Mouse (Mus musculus) liver, embryonic 14.5 days (tissue): Measurements from ENCODE around the gene Ccdc71l. TPM values are rescaled to one million over a fixed set of nuclear protein-coding genes. Genes with fewer than 3 reads are reported as not detected.

ENCODE experiments used
- ATAC-seq: fragments of 200-750 bp; cut with Nextera tagmentation; 2 replicates; pipeline ENCODE4 v1.8.0; 2017; ENCODE audit warnings: moderate number of reproducible peaks, mild to moderate bottlenecking, moderate library complexity; ENCODE audit not compliant: insufficient read depth
- DNase-seq, 3 experiments: peaks; one replicate each; pipeline ENCODE4 v3.0.0-alpha.2; 2012 to 2013; ENCODE audit warnings: low read depth in 3 of 3, low spot score in 3 of 3
- H3K27ac ChIP-seq: fragments of 300-500 bp; sonication (generic); 2 replicates; pipeline ENCODE4 v1.5.1; 2014; ENCODE audit warnings: moderate library complexity, mild to moderate bottlenecking, control low read depth, inconsistent platforms
- H3K27me3 ChIP-seq: fragments of 300-500 bp; sonication (generic); 2 replicates; pipeline ENCODE4 v1.6.1; 2014; ENCODE audit warnings: mild to moderate bottlenecking, low read length, moderate library complexity; ENCODE audit not compliant: control insufficient read depth, insufficient read depth
- H3K36me3 ChIP-seq: fragments of 300-500 bp; sonication (generic); replicated peaks from 2 replicates; pipeline ENCODE4 v1.6.1; 2014; ENCODE audit warnings: low read depth; ENCODE audit not compliant: control insufficient read depth, insufficient read depth
- H3K4me1 ChIP-seq, 2 experiments: fragments of 200-500 bp in 1 of 2; fragments of 300-500 bp in 1 of 2; sonication (generic) in 1 of 2; replicated peaks; 2 replicates each; pipeline ENCODE4 v1.6.1; 2012 to 2014; ENCODE audit warnings: antibody characterized with exemption in 1 of 2, inconsistent platforms in 1 of 2, low read length in 1 of 2; ENCODE audit not compliant: control insufficient read depth in 2 of 2, insufficient read depth in 2 of 2
- H3K4me2 ChIP-seq: fragments of 300-500 bp; sonication (generic); 2 replicates; pipeline ENCODE4 v1.6.1; 2014; ENCODE audit warnings: low read depth, mild to moderate bottlenecking, control low read depth, moderate library complexity
- H3K4me3 ChIP-seq, 2 experiments: fragments of 200-500 bp in 1 of 2; fragments of 300-500 bp in 1 of 2; sonication (generic) in 1 of 2; 2 replicates each; pipeline ENCODE4 v1.5.1; 2012 to 2014; ENCODE audit warnings: low read depth in 2 of 2, low read length in 2 of 2, mild to moderate bottlenecking in 2 of 2, control low read depth in 1 of 2, inconsistent platforms in 1 of 2, moderate library complexity in 1 of 2; ENCODE audit not compliant: insufficient read depth in 1 of 2
- H3K9ac ChIP-seq: fragments of 300-500 bp; sonication (generic); replicated peaks from 2 replicates; pipeline ENCODE4 v1.6.1; 2014; ENCODE audit warnings: mild to moderate bottlenecking, control low read depth, moderate library complexity
- H3K9me3 ChIP-seq: fragments of 300-500 bp; sonication (generic); 2 replicates; pipeline ENCODE4 v1.6.1; 2016; ENCODE audit warnings: low read length, mixed read lengths; ENCODE audit not compliant: control insufficient read depth
- CTCF ChIP-seq: IDR thresholded peaks from 2 replicates; pipeline ENCODE4 v1.5.1; 2016; ENCODE audit warnings: antibody characterized with exemption, low read depth, control low read depth
- EP300 ChIP-seq: IDR thresholded peaks from 2 replicates; pipeline ENCODE4 v1.6.1; 2016; ENCODE audit warnings: antibody characterized with exemption, low read depth
- WGBS: fragments of 180-500 bp; shearing (Covaris S2); extraction: QIAGEN DNeasy Blood & Tissue Kit; methylation state at CpG from one replicate; pipeline ENCODE4 v1.1.7; 2014; ENCODE audit not compliant: insufficient replicate concordance; 5-methylcytosine and 5-hydroxymethylcytosine counted together
- polyA plus RNA-seq, 2 experiments: library from polyadenylated mRNA; depleted of rRNA in 1 of 2; stranded (reverse) in 1 of 2; unstranded in 1 of 2; fragments of >200 nt; fragmentation: Nextera tagmentation in 1 of 2; extraction: Ambion mirVana in 1 of 2; gene quantifications; 2 replicates each; pipeline versions ENCODE4 v1.2.1 to v1.2.3; 2012 to 2014

Ccdc71l gene
- polyA plus RNA-seq, 2 experiments = 6.6 to 11.4 TPM

- DNase-seq (peak; percentile 59 to 70 (median 69)), ATAC-seq (peak; percentile 88)
- Histone ChIP-seq H3K9ac (no peak overlapping the region), H3K36me3 (no peaks in the 10 kb centered on the region), H3K27ac (peak overlapping the region; percentile 32; the same call in 1 of the 2 replicates), H3K9me3 (no peaks in the 10 kb centered on the region), H3K4me1 (peaks cover 13 to 17% of the 10 kb centered on the region in 2 experiments), H3K4me2 (peak overlapping the region; percentile 13), H3K27me3 (no peaks in the 10 kb centered on the region), H3K4me3 (no peak overlapping the region)
- 9% methylated on average over 1 of the region's 1 CpGs for WGBS
- TF ChIP-seq CTCF (no peak), EP300 (peak; percentile 92)
These were observed 26.6 kb upstream of the Ccdc71l start for GRCm38 (mm10) chr12:32351874-32352273.

- TF ChIP-seq CTCF (peak; percentile 78), EP300 (no peak)
- Histone ChIP-seq H3K36me3 (peaks cover 7% of the 10 kb centered on the region), H3K9ac (peak overlapping the region; percentile 95), H3K4me3 (peak overlapping the region; percentile 60 to 64), H3K4me2 (peak overlapping the region; percentile 70), H3K4me1 (peaks cover 10 to 11% of the 10 kb centered on the region in 2 experiments), H3K9me3 (no peaks in the 10 kb centered on the region), H3K27me3 (no peaks in the 10 kb centered on the region), H3K27ac (peak overlapping the region; percentile 93)
- peak; percentile 80 for ATAC-seq
- under 1% methylated on average over 64 of the region's 67 CpGs for WGBS
- DNase-seq = peak; percentile 68 to 82 (median 76)
These were observed 807 bp downstream of the Ccdc71l start for GRCm38 (mm10) chr12:32379296-32379725.

GRCm38 (mm10) chr12:32379731-32380130, 1.2 kb downstream of the Ccdc71l start:
- DNase-seq (no peak), ATAC-seq (no peak; the same call in 1 of the 2 replicates)
- Histone ChIP-seq H3K36me3 (peaks cover 7% of the 10 kb centered on the region), H3K9me3 (no peaks in the 10 kb centered on the region), H3K4me3 (peak overlapping the region; percentile 60 to 64), H3K9ac (peak overlapping the region; percentile 95), H3K27ac (peak overlapping the region; percentile 93), H3K4me2 (peak overlapping the region; percentile 70), H3K4me1 (peaks cover 10 to 13% of the 10 kb centered on the region in 2 experiments), H3K27me3 (no peaks in the 10 kb centered on the region)
- 2% methylated on average over 28 of the region's 28 CpGs for WGBS
- TF ChIP-seq CTCF = no peak
- no peak for TF ChIP-seq EP300

GRCm38 (mm10) chr12:32380457-32380856, 2.0 kb downstream of the Ccdc71l start:
- peak overlapping the region; percentile 60 to 84 for H3K4me3 ChIP-seq
- peak overlapping the region; percentile 9 for H3K27ac ChIP-seq

GRCm38 (mm10) chr12:32381011-32381410, 2.5 kb downstream of the Ccdc71l start:
- ATAC-seq (no peak), DNase-seq (peak in 2 of 3 experiments; percentile 36 to 64)
- no peaks in the 10 kb centered on the region for H3K9me3 ChIP-seq
- H3K4me2 ChIP-seq = peak overlapping the region; percentile 70
- no peaks in the 10 kb centered on the region for H3K27me3 ChIP-seq
- H3K9ac ChIP-seq = peak overlapping the region; percentile 95
- 39% methylated on average over 2 of the region's 2 CpGs for WGBS
- H3K4me3 ChIP-seq = peak overlapping the region; percentile 60 to 84
- peaks cover 7% of the 10 kb centered on the region for H3K36me3 ChIP-seq
- peaks cover 10 to 13% of the 10 kb centered on the region in 2 experiments for H3K4me1 ChIP-seq
- TF ChIP-seq EP300 (peak; percentile 33; the same call in 1 of the 2 replicates), CTCF (no peak)
- peak overlapping the region; percentile 9 for H3K27ac ChIP-seq

More at GRCm38 (mm10) chr12:32380457-32380856, 2.0 kb downstream of the Ccdc71l start:
- no peak for ATAC-seq
- TF ChIP-seq CTCF = no peak
- no peak for TF ChIP-seq EP300
- Histone ChIP-seq H3K36me3 (peaks cover 7% of the 10 kb centered on the region), H3K27me3 (no peaks in the 10 kb centered on the region), H3K9ac (peak overlapping the region; percentile 95), H3K4me2 (peak overlapping the region; percentile 70), H3K4me1 (peaks cover 10 to 13% of the 10 kb centered on the region in 2 experiments), H3K9me3 (no peaks in the 10 kb centered on the region)
- 25% methylated on average over 3 of the region's 3 CpGs for WGBS
- DNase-seq = peak in 1 of 3 experiments; percentile 51
